ENCODE assay signal across 1 mouse cellular context in genomic region chr14:47279058-47279457, GRCm38 (mm10).
TF ChIP-seq lines count a peak whose summit lies in the region.

No protein-coding gene starts in this region.

TF ChIP-seq in MEL, 35 proteins besides CTCF, POLR2A, EP300 and RAD21:
- TF ChIP-seq USF2 (IDR thresholded peaks at IDR 0.05; ENCODE audit: borderline replicate concordance in 1 of 2, insufficient read depth in 1 of 2, low read depth in 1 of 2, low read length in 2 of 2), result no peak
- TF ChIP-seq HCFC1 (IDR thresholded peaks at IDR 0.05; ENCODE audit: low read depth, low read length), result no peak
- TF ChIP-seq MAZ (IDR thresholded peaks at IDR 0.05; ENCODE audit: low read depth, low read length), result no peak
- TF ChIP-seq TBP (IDR thresholded peaks at IDR 0.05; ENCODE audit: low read depth, low read length), result no peak
- TF ChIP-seq ZC3H11A (IDR thresholded peaks at IDR 0.05; ENCODE audit: low read depth, low read length), result no peak
- no peak for TF ChIP-seq E2F4 (IDR thresholded peaks at IDR 0.05; ENCODE audit: borderline replicate concordance, low read depth, low read length)
- TF ChIP-seq POLR2AphosphoS2 (IDR thresholded peaks at IDR 0.05; ENCODE audit: low read length), result no peak
- TF ChIP-seq GABPA (IDR thresholded peaks at IDR 0.05; ENCODE audit: low read depth, low read length), result no peak
- TF ChIP-seq MYB (IDR thresholded peaks at IDR 0.05; ENCODE audit: low read depth, low read length), result no peak
- no peak for TF ChIP-seq KAT2A (conservative IDR thresholded peaks at IDR 0.05; ENCODE audit: low read depth, low read length)
- no peak for TF ChIP-seq ETS1 (IDR thresholded peaks at IDR 0.05; ENCODE audit: low read depth, low read length)
- no peak for TF ChIP-seq TAL1 (IDR thresholded peaks at IDR 0.05; ENCODE audit: low read length)
- no peak for TF ChIP-seq NELFE (IDR thresholded peaks at IDR 0.05; ENCODE audit: low read depth, low read length)
TF ChIP-seq in MEL: peak in this region for 0.
